Mouse (Mus musculus): ENCODE measurements around the gene Fbln5.

Fbln5 gene

DNA sequence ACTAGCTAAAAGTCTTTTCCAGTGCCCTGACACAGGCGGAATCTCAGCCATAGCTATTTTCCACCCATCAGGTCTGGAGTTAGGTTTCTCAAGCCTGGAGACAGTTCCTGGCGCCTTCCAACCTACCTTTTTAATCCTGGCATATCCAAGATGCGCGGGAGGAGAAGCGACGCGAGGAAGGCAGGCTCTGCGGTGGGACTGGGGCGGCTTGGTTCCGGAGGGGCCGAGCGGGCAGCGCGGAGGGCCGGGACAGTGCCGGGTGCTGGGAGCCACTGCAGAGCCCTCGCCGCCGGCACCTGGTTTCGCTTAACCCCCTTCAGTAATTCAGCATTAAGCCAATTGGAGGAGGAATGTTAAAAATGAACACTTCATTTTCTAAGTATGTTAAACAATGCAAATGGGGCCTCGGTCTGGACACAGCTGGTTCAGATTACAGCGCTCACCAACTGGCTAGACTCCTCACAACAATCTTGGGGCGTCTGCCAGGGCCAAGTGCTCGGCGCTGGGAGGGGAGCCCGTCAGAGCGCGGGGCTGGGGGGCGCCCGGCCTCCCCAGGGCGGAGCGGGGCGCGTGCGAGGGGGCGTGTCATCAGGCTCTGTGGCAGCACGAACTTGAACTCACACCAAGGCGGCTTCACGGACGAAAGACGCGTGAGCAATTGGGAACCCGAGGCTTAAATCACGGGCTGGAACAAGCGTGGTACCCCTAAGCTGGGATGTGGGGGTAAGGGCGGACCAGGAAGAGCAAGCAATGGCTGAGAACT, at the start of gene Fbln5:
TSS of gene Fbln5 (minus strand) at position 448 of the 763 bp plus-strand sequence.
- DNase-seq (ENCODE audit: low read depth, low spot score): peak; percentile 71

DNA sequence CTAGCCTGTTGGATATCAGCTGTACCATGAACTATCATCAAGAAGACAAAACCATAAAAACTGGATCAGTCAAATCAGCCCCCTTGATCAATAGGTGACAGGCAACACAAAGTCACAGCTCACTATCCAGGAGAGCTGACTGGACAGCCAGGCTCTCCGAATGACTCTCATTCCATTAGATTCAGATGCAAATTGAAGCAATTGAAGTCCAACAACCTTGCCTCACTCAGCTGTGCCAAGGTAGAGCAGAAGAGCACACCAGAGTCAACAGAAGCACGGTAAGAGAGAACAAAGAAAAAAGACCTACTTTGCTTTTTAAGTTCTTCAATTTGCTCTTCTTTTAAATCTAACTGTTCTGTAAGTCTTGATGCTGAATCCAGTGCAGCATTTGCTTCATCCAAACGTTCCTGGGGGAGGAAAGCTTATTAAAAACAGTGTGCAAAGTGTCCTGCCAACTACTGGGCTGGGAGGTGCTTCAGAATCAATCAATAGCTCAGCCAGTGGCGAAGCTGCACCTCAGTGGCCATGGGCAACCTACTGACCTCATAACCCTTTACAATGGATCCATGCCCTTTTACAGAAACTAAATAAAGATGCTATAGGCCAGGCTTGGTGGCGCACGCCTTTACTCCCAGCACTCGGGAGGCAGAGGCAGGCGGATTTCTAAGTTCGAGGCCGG, 43.6 kb upstream of the Fbln5 start:
- no peak for DNase-seq (ENCODE audit: low read depth, low spot score)

GRCm38 (mm10) chr12:101860256-101860655, 41.4 kb upstream of the Fbln5 start:
- DNase-seq (ENCODE audit: low read depth, low spot score): no peak

DNA sequence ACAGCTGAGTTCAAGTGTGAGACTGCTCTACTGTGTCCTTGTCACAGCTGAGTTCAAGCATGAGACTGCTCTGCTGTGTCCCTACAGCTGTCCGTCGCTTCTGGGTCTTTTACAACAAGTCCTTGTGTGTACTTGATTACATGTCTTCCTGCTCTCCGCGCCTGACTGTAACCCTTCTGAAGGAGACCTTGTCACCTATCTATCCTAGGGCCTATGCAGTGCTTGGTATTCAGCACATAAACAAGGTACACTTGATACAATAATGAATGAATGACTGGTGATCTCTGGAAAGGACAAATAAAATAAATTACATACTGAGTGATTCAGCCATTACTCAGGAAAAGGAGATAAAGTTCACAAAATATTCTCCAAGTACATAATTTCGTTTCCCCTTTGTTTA, 39.2 kb upstream of the Fbln5 start:
- DNase-seq (ENCODE audit: low read depth, low spot score): no peak

- DNase-seq (ENCODE audit: low read depth, low spot score): no peak
Observed at GRCm38 (mm10) chr12:101854336-101854735, 35.5 kb upstream of the Fbln5 start.

GRCm38 (mm10) chr12:101851846-101852564, 33.1 kb upstream of the Fbln5 start:
- DNase-seq (ENCODE audit: low read depth, low spot score): peak; percentile 30

GRCm38 (mm10) chr12:101851314-101851713, 32.5 kb upstream of the Fbln5 start:
- DNase-seq (ENCODE audit: low read depth, low spot score): no peak

GRCm38 (mm10) chr12:101836546-101837274, 17.9 kb upstream of the Fbln5 start:
- no peak for DNase-seq (ENCODE audit: low read depth, low spot score)

DNA sequence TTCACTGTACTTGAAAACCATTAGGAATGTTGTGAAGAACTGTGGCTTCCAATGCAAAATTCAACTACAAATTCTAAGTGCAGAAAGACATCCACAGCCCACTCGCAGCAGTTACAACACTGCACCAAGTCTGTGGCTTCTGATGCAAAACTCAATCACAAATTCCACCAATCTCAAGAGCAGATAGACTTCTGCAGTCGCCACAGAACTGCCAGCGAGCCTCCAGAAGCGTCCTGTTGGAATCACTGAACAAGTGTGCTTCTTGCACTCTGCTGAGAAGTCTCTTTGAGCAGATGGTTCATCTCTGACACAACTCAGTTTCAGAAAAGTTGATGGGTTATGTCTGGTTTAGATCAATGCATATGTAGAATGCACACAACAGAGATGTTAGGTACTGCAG, 15.9 kb upstream of the Fbln5 start:
- DNase-seq (ENCODE audit: low read depth, low spot score): no peak

DNA sequence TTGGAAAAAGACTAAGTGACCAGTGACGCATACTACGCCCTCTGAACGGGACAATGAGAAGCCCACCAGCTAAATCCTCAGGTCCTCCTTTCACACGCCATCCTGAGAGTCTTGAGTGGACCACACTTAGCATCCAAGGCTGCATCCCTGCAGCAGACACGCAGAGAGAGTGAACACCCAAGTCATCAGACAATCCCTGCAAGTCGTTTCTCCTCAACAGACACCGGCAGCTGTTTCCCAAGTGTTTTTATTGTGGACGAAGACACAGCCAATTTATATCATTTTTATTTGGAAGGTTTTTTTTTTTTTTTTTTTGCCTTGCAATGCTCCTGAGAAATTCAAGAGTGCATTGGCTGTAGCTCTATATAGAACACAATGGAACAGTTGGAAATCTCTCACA, 14.9 kb upstream of the Fbln5 start:
- DNase-seq (ENCODE audit: low read depth, low spot score): no peak

GRCm38 (mm10) chr12:101833115-101833506, 14.3 kb upstream of the Fbln5 start:
- no peak for DNase-seq (ENCODE audit: low read depth, low spot score)

DNA sequence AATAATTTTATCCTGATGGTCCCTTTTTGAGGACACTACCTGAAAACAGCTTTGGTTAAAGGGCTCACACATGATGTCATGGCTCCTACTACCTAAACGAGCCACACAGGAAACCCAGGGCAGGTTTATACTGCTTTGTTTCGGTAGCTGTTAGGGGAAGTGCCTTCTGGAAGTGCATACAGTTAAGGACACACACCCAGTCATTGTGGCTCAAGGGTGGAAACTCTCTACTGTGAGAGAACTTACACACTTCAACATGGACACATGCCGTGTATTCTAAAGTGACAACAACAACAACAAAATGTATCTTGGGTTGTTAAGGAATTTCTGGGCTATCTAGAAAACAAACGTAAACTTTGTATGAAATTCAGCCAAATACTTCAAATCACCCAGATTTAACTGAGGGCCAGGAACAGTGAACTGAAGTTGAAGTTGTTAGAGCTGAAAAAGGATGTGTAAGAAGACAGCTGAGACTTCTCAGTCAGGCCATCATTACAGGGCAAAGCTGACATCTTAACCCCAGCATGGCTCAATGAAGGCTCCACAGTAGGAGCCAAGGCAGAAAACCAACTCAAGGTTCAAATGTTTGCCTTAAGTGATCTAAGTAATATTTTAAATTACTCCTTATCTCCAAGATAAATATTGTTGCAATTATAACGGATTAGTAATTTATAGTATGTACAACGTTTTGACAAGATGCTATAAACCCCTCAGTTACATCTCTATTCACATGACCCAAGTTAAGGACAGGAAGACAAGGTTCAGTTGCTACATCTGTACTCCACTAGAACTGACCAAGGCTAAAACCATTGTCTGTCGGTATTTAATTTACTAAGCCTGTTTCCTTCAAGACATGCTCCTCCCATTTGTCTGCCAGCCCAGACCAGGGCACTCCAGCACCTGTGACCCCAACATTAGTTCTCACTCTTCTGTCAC, 13.6 kb upstream of the Fbln5 start:
- DNase-seq (ENCODE audit: low read depth, low spot score): no peak

GRCm38 (mm10) chr12:101831221-101831620, 12.4 kb upstream of the Fbln5 start:
- no peak for DNase-seq (ENCODE audit: low read depth, low spot score)

GRCm38 (mm10) chr12:101823161-101823560, 4.3 kb upstream of the Fbln5 start:
- DNase-seq (ENCODE audit: low read depth, low spot score): no peak

- DNase-seq (ENCODE audit: low read depth, low spot score): no peak
Observed at GRCm38 (mm10) chr12:101821596-101821995, 2.7 kb upstream of the Fbln5 start.

- DNase-seq (ENCODE audit: low read depth, low spot score): no peak
Observed at GRCm38 (mm10) chr12:101819570-101819969, 715 bp upstream of the Fbln5 start.

DNA sequence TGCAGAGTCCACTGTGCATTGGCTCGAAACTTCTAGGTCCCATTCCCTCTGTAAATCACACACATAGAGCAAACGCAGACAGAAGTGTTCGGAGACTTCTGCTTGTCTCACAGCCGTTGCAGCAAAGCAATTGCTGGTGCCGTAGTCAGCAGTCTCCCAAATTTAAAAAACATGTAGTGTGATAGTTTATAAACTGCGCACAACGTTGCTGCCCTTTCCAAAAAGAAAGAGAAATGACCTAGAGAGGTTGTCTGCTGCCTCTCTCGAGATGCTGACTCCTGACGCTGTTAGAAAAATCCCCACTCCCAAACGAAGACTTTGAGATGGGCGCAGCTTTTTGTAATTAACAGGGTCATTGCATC, 628 bp downstream of the Fbln5 start:
- DNase-seq (ENCODE audit: low read depth, low spot score): no peak

- DNase-seq (ENCODE audit: low read depth, low spot score): peak; percentile 32
Observed at GRCm38 (mm10) chr12:101816810-101817209, 2.0 kb downstream of the Fbln5 start.

DNA sequence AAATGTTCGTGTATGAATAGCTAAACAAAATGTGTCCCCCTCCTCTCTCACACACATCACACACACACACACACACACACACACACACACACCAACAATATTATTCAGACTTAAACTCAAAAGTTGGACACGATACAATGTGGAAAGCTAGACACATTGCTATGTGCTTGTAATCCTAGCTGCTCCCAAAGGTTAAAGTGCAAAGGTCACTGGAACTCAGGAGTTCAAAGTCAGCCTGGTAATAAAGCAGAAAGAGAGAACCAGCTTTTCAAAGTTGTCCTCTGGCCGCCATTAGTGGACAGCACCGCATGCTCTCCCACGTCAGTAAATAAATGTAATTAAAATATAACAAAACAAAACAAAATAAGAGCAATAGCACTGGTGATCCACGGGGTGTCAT, 3.1 kb downstream of the Fbln5 start:
- no peak for DNase-seq (ENCODE audit: low read depth, low spot score)

- DNase-seq (ENCODE audit: low read depth, low spot score): no peak
Observed at GRCm38 (mm10) chr12:101814423-101814822, 4.4 kb downstream of the Fbln5 start.

DNA sequence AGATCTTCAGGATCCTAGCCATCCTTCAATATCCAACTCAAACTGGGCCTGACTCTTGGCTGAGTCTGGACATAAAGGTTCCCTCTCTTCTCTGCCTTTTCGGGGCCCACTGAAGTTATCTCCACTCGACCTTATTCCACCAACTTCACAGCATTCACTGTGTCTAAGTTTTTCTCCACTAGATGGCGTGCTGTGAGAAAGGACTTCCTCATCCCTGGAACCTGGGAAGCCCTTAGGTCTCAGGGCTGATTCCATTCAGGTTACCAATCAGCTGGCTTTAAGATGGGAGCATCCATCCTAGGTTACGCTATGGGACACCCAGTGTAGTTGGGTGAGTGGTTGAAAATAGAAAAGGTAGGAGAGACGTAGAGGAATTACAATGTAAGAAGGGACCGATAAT, 7.7 kb downstream of the Fbln5 start:
- no peak for DNase-seq (ENCODE audit: low read depth, low spot score)

All from mesoderm, embryonic 11.5 days (tissue).